Mouse (Mus musculus): ENCODE data around the gene Gm10217.

Gm10217 gene

GRCm38 (mm10) chr8:9863951-9864350 is at the start of gene Gm10217:
TSS of gene Gm10217 (plus strand) at chr8:9864251.
- DNase-seq (ENCODE audit: low read depth, low spot score), result no peak

GRCm38 (mm10) chr8:9824770-9825169 is 39.3 kb upstream of the Gm10217 start:
- DNase-seq (ENCODE audit: low read depth, low spot score), result no peak

GRCm38 (mm10) chr8:9840257-9840656 is 23.8 kb upstream of the Gm10217 start:
- DNase-seq (ENCODE audit: low read depth, low spot score), result no peak

GRCm38 (mm10) chr8:9859286-9859685 is 4.8 kb upstream of the Gm10217 start:
- peak; percentile 29 for DNase-seq (ENCODE audit: low read depth, low spot score)

- DNase-seq (ENCODE audit: low read depth, low spot score), result no peak
Observed at GRCm38 (mm10) chr8:9860539-9861203, 3.4 kb upstream of the Gm10217 start.

- no peak for DNase-seq (ENCODE audit: low read depth, low spot score)
Observed at GRCm38 (mm10) chr8:9865150-9865549, 1.1 kb downstream of the Gm10217 start.

- DNase-seq (ENCODE audit: low read depth, low spot score), result no peak
Observed at GRCm38 (mm10) chr8:9868094-9868493, 4.0 kb downstream of the Gm10217 start.

GRCm38 (mm10) chr8:9876241-9876640 is 12.2 kb downstream of the Gm10217 start:
- no peak for DNase-seq (ENCODE audit: low read depth, low spot score)

GRCm38 (mm10) chr8:9879921-9880320 is 15.9 kb downstream of the Gm10217 start:
- DNase-seq (ENCODE audit: low read depth, low spot score), result no peak

- DNase-seq (ENCODE audit: low read depth, low spot score), result no peak
Observed at GRCm38 (mm10) chr8:9886714-9887113, 22.7 kb downstream of the Gm10217 start.

GRCm38 (mm10) chr8:9899199-9899598 is 35.1 kb downstream of the Gm10217 start:
- DNase-seq (ENCODE audit: low read depth, low spot score), result no peak

- DNase-seq (ENCODE audit: low read depth, low spot score), result peak; percentile 37
Observed at GRCm38 (mm10) chr8:9899673-9900072, 35.6 kb downstream of the Gm10217 start.

Data from mesoderm, embryonic 11.5 days (tissue).